Mouse (Mus musculus): ENCODE measurements at regions not wholly inside any gene's neighbourhood (a gene's known extent, or its start where the extent isn't known, plus 50 kb on each side); places are given as distances from the start of the nearest gene placed in this dataset.

DNA sequence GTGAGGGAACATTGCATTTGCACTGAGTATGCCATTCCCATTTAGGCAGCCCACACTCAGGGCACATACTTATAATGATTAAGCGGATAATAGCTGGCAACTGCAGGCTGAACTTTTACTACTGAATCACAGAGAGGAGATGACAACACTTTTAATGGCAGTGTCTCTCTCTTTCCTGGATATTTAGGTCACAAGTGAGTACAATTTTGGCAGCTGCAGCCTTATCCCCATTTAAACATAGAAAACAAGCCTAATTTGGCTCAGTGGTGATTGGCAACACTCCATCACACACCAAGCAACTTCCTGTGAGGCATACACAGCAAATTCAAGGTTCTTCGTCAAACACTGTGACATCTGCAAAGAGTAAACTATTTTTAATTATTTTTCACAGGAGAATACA, 329.5 kb upstream of the Negr1 start:
- intact Hi-C loops (cut with DNase I; ENCODE audit: low total_unique reads): no loop called here
- no peak for DNase-seq

DNA sequence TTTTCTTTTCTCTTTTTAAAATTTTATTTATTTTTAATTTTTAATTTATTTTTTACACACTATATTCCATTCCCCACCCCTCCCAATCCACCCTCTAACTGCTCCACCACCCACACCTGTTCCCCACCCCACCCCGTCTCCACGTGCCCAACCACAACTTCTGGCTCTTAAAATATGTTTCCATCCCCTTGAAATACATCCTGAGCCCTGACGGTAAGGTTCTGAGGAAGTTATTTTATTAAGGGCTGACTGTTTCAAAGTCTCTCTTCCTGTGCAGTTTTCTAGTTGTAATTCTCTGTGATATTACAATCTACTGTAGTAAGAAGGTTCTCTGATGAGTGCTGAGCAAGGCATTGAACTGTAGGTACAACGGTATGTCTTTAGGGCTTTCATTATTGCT, 325.6 kb upstream of the Negr1 start:
- DNase-seq: no peak
- intact Hi-C loops (cut with DNase I; ENCODE audit: low total_unique reads): no loop called here

- intact Hi-C loops (cut with DNase I; ENCODE audit: low total_unique reads): no loop called here
Measured at GRCm38 (mm10) chr3:156252256-156252861, 309.2 kb upstream of the Negr1 start.

GRCm38 (mm10) chr3:156253172-156253934, 308.2 kb upstream of the Negr1 start:
- intact Hi-C loops (cut with DNase I; ENCODE audit: low total_unique reads): no loop called here
- DNase-seq: no peak

More at GRCm38 (mm10) chr3:156252256-156252861, 309.2 kb upstream of the Negr1 start:
- no peak for DNase-seq

DNA sequence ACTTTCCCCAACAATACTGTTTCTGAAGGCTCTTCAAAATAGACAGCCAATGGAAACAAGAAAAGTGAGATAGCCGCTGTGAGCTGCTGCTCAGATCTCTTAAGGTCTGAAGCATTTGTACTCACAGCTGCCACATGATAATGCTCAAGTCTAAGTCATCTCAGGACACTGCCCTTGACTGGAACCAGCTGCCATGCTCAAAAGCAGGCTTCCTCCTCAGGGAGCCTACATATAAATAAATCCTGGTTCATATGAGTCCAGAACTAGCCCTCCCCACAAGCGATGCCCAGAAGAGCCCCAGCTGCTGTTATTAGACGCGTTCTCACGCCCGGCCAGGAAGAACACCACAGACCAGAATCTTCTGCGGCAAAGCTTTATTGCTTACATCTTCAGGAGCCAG, 304.9 kb upstream of the Negr1 start:
- intact Hi-C loops (cut with DNase I; ENCODE audit: low total_unique reads): no loop called here
- no peak for DNase-seq

GRCm38 (mm10) chr3:156264654-156265053, 296.9 kb upstream of the Negr1 start:
- DNase-seq: no peak
- intact Hi-C loops (cut with DNase I; ENCODE audit: low total_unique reads): no loop called here

DNA sequence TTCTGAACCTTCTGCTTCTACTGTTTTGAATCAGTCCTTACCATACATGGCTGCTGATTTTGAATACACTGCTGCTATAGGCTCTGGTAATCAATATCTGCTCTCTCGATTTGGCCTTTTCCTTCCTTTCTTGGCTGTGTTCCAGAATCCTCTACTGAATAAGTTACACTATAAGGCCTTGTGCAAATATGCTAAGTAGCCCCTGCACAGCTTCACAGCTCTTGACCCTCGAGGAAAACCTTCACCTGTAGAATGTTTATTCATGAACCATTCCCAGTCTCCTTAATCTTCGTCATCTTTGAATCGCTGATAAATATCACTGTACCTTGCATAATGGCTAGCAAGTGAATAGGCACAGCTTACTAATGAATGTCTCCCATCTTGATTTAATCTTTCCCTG, 293.9 kb upstream of the Negr1 start:
- no peak for DNase-seq
- intact Hi-C loops (cut with DNase I; ENCODE audit: low total_unique reads): no loop called here

- intact Hi-C loops (cut with DNase I; ENCODE audit: low total_unique reads): no loop called here
- DNase-seq: no peak
Measured at GRCm38 (mm10) chr3:156299984-156300770, 261.4 kb upstream of the Negr1 start.

GRCm38 (mm10) chr3:156301302-156301701, 260.3 kb upstream of the Negr1 start:
- DNase-seq: no peak
- intact Hi-C loops (cut with DNase I; ENCODE audit: low total_unique reads): no loop called here

DNA sequence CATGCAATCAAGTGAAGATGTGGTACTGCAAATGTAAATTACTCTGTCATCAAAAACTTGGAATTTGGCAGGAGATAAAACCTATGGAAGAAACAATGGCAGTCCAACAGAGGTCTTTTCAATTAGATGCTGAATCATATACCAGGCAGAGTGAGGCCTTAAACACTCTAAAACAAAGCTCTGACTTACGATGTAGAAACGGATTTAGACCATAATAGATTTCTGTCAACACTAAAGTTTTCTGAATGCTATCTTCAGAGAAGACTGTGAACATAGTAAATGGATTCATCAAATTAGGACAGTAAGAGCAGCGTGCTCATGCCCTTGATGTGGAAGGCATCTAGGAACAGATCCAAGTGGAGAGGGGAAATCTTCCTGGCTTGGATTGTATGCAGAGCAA, 259.8 kb upstream of the Negr1 start:
- no peak for DNase-seq
- intact Hi-C loops (cut with DNase I; ENCODE audit: low total_unique reads): no loop called here

DNA sequence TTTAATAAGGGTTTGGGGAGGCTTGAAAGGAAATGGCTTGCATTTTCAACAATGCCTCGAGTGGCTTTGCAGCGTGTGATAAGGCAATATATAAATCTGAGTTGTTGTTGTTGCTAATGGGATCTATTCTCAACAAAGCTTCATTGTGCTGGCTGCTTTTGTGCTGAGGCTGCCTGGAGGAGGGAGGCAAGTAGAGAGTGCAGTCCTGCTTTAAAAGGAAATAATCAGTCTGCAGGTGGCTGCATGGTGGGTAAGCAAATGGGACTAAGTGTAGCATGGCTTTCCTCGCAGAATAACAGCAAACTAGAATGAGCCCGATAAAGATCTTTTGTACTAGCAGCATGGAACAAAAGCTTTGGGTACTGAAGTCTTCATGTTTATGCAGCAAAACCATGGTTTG, 257.4 kb upstream of the Negr1 start:
- no peak for DNase-seq
- intact Hi-C loops (cut with DNase I; ENCODE audit: low total_unique reads): no loop called here

DNA sequence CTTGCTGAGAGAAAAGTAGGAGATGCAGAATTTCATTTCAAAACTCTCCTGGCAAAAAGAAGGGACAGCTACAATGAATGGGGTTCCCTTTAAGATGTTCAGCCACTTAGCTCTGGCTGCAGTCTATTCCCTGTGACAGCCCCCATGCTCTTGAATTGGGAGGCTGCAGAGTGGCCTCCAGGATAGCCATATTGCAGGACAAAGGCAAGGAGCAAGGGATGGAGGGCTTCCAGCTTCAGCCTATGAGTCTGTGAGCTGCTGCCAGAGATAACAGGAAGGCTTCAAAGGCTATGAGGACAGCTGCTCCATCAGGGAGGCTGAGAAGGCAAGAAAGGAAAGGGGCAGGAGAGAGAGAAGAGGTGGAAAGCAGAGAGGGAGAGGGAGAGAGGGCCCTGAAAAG, 256.5 kb upstream of the Negr1 start:
- intact Hi-C loops (cut with DNase I; ENCODE audit: low total_unique reads): no loop called here
- DNase-seq: no peak

GRCm38 (mm10) chr3:156335033-156335793, 226.4 kb upstream of the Negr1 start:
- DNase-seq: no peak
- intact Hi-C loops (cut with DNase I; ENCODE audit: low total_unique reads): no loop called here

DNA sequence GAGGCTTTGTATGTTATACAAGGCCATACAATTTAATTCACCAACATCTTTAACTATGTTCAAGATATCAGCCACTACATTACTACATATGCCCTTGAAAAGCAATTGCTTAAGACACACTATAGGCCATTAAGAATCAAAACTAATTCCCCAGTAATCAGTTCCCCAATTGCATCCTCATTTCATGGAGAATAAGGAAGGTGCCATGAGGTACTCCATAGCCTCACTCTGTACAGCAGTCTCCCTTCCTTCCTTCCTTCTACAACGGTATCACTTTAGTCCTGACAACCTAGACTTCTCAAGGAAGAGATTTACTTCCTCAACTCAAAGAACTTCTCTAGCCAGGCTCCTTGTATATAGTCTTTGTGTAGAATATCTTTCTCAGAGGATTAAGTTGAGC, 220.1 kb upstream of the Negr1 start:
- DNase-seq: no peak

GRCm38 (mm10) chr3:156351727-156352126, 209.9 kb upstream of the Negr1 start:
- intact Hi-C loops (cut with DNase I; ENCODE audit: low total_unique reads): no loop called here
- no peak for DNase-seq

More for the DNA sequence above, 220.1 kb upstream of the Negr1 start:
- intact Hi-C loops (cut with DNase I; ENCODE audit: low total_unique reads): no loop called here

GRCm38 (mm10) chr3:156353430-156353829, 208.2 kb upstream of the Negr1 start:
- intact Hi-C loops (cut with DNase I; ENCODE audit: low total_unique reads): no loop called here
- no peak for DNase-seq

DNA sequence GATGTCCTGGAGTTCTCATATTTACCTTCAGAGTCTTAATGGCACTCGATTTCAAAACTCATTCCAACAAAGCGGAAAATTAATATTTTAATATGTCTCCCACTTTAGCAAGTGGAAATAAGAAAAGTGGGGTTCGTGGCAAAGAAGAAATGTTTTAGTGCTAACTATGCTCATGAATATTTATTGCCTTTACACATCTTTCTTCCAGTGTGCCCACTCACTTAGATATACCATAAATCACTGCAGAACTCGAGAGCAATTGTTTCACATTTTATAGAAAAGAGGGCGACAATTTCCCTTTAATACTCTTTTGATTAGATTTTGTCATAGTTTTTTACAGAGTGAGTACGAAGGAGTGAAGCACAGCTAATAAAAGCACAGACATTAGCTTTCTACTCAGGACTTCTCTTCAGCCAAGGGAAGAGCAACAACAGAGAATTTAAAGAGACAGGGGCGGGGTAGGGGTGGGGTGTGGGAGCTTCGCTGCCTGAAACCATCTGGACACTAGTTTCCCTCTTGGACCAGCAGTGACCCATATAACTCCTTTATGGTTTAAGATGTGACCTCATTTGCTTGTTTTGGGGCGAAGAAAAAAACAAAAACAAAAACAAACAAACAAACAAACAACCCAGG, 207.6 kb upstream of the Negr1 start:
- no peak for DNase-seq
- intact Hi-C loops (cut with DNase I; ENCODE audit: low total_unique reads): no loop called here

DNA sequence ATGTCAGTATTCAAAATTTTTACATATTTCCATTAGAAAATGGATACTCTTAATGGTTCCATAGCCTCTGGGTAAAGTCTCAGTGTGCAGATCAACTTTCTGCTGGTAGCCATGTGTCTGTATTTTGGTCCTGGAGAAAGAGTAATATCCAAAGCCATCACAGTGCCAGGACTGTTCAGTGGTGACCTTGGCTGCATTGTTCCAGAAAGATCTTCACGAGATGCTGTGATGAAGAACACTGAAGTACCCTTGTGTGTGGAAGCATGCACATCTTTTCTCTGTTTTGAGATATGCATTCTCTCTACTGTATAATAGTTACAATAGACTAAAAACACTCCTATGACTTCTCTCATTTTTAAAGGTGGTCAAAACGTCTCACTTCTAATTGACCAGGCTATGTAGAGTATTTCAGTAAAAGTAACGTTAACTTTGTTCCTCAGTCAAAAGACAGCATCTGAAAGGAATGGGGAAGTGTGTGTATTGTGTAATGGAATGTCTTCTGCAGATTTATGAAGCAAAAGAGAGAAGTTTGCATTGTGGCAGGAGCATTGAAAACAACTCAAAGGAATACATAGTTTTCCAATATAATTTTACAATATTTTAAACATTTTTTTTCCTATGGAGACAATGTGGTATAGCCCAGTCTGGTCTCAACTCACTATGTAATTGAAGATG, 192.8 kb upstream of the Negr1 start:
- DNase-seq: no peak
- intact Hi-C loops (cut with DNase I; ENCODE audit: low total_unique reads): no loop called here

- intact Hi-C loops (cut with DNase I; ENCODE audit: low total_unique reads): no loop called here
- DNase-seq: no peak
Measured at GRCm38 (mm10) chr3:156376717-156377116, 184.9 kb upstream of the Negr1 start.

Measured in gastrocnemius, postnatal 14 days (tissue).